Mouse (Mus musculus) forebrain, embryonic 11.5 days (tissue): ENCODE measurements around the gene Akap12. TPM values are rescaled to one million over a fixed set of nuclear protein-coding genes. Genes with fewer than 3 reads are reported as not detected.

Experiments
- polyA plus RNA-seq: library from polyadenylated mRNA; unstranded; fragments of >200 nt; fragmentation: Nextera tagmentation; extraction: Ambion mirVana; gene quantifications from 2 replicates; pipeline ENCODE4 v1.2.1, GENCODE M21; 2014

The Akap12 gene
- polyA plus RNA-seq, 1 experiment from 2014 or later = 39.1 TPM

Other genes starting within 250 kb of the Akap12 start
- 21.2 and 21.8 TPM in 2 replicates for gene Zbtb2, start 121.7 kb downstream of the Akap12 start, polyA plus RNA-seq
- 52.5 and 67.0 TPM in 2 replicates for gene Rmnd1, start 166.0 kb downstream of the Akap12 start, polyA plus RNA-seq
- 27.6 and 32.6 TPM in 2 replicates for gene Armt1, start 166.1 kb downstream of the Akap12 start, polyA plus RNA-seq
- not detected in 2 replicates for gene Ccdc170, start 216.1 kb downstream of the Akap12 start, polyA plus RNA-seq